Mouse (Mus musculus): ENCODE results near the gene Atf3. TPM values are rescaled to one million over a fixed set of nuclear protein-coding genes. Genes with fewer than 3 reads are reported as not detected.

Gene Atf3
- polyA plus RNA-seq, 1 experiment = not detected

GRCm38 (mm10) chr1:191192213-191192612, 25.6 kb downstream of the Atf3 start:
- no peaks in the 10 kb centered on the region for H3K36me3 ChIP-seq (ENCODE audit: control insufficient read depth, insufficient read depth, low read length)
- H3K27ac ChIP-seq (ENCODE audit: control insufficient read depth, insufficient read depth, low read depth, low read length) = no peak overlapping the region
- TF ChIP-seq POLR2A (IDR thresholded peaks at IDR 0.05; ENCODE audit: control insufficient read depth, low read depth, low read length) = no peak
- no peak for TF ChIP-seq CTCF (IDR thresholded peaks at IDR 0.05; ENCODE audit: control insufficient read depth, insufficient read depth, insufficient replicate concordance, low read depth, low read length)
- H3K27me3 ChIP-seq (ENCODE audit: control insufficient read depth, insufficient read depth, low read length) = no peaks in the 10 kb centered on the region
- H3K4me1 ChIP-seq (ENCODE audit: control insufficient read depth, insufficient read depth, low read length) = no peaks in the 10 kb centered on the region
- no peak overlapping the region for H3K4me3 ChIP-seq (ENCODE audit: control insufficient read depth, low read depth, low read length)

- peaks cover 4% of the 10 kb centered on the region for H3K27me3 ChIP-seq (ENCODE audit: control insufficient read depth, insufficient read depth, low read length)
- H3K4me3 ChIP-seq (ENCODE audit: control insufficient read depth, low read depth, low read length) = no peak overlapping the region
- no peak overlapping the region for H3K27ac ChIP-seq (ENCODE audit: control insufficient read depth, insufficient read depth, low read depth, low read length)
- H3K36me3 ChIP-seq (ENCODE audit: control insufficient read depth, insufficient read depth, low read length) = no peaks in the 10 kb centered on the region
- TF ChIP-seq POLR2A (IDR thresholded peaks at IDR 0.05; ENCODE audit: control insufficient read depth, low read depth, low read length) (no peak), CTCF (IDR thresholded peaks at IDR 0.05; ENCODE audit: control insufficient read depth, insufficient read depth, insufficient replicate concordance, low read depth, low read length) (no peak)
- peaks cover 7% of the 10 kb centered on the region for H3K4me1 ChIP-seq (ENCODE audit: control insufficient read depth, insufficient read depth, low read length)
Measured at GRCm38 (mm10) chr1:191189671-191190372, 28.0 kb downstream of the Atf3 start.

DNA sequence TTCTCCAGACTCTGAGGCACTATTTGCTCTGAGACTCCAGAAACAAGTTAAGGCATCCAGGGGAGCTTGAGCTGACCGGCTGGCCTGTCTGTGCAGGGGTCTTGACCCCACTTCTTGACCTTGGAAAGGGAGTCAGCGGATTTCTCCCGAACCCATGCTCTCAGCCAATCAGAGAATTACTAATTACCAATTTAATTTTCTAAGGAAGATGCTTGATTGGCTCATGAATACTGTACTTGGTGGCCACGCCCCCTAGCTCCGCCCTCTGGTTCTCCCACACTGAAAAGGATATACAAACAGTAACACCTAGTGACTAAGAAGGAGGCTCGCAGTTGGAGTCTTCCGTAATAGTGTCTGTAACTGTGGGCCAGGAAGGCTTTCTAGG, 31.5 kb downstream of the Atf3 start:
- Histone ChIP-seq H3K4me3 (ENCODE audit: control insufficient read depth, low read depth, low read length) (no peak overlapping the region), H3K27me3 (ENCODE audit: control insufficient read depth, insufficient read depth, low read length) (peaks cover 4% of the 10 kb centered on the region), H3K27ac (ENCODE audit: control insufficient read depth, insufficient read depth, low read depth, low read length) (no peak overlapping the region), H3K4me1 (ENCODE audit: control insufficient read depth, insufficient read depth, low read length) (peaks cover 24% of the 10 kb centered on the region), H3K36me3 (ENCODE audit: control insufficient read depth, insufficient read depth, low read length) (no peaks in the 10 kb centered on the region)
- TF ChIP-seq CTCF (IDR thresholded peaks at IDR 0.05; ENCODE audit: control insufficient read depth, insufficient read depth, insufficient replicate concordance, low read depth, low read length) (no peak), POLR2A (IDR thresholded peaks at IDR 0.05; ENCODE audit: control insufficient read depth, low read depth, low read length) (no peak)

DNA sequence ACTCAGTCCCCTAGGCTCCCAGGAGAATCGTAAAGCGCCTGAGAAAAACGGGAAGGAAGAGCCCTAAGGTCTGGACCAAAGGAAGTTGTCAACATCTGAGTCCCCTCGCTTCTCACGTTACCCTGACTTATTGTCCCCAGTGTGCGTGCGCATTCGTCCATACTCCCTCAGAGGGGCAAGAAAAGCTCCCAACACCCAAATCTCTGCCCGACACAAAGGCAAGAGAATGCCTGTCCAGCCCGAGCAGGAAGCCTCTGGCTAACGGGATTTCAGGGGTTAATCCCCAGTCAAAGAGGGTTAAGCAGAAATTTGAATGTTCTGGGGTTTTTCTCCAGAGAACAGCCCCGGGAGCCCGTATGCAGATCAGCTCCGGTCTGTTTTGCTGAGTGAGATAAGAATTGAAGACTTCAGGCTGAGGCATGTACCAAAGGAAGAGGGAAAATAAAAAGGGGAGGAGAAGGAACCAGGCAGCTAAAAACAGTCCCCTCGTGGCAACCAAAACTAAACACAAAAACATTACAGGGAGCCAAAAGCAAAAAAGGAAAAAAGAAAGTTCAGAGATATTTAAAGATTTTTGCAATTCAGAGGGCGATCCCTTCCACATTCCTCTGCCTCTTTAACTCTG, 32.0 kb downstream of the Atf3 start:
- Histone ChIP-seq H3K4me1 (ENCODE audit: control insufficient read depth, insufficient read depth, low read length) (peaks cover 24% of the 10 kb centered on the region), H3K4me3 (ENCODE audit: control insufficient read depth, low read depth, low read length) (no peak overlapping the region), H3K27ac (ENCODE audit: control insufficient read depth, insufficient read depth, low read depth, low read length) (no peak overlapping the region), H3K36me3 (ENCODE audit: control insufficient read depth, insufficient read depth, low read length) (no peaks in the 10 kb centered on the region), H3K27me3 (ENCODE audit: control insufficient read depth, insufficient read depth, low read length) (peaks cover 4% of the 10 kb centered on the region)
- TF ChIP-seq POLR2A (IDR thresholded peaks at IDR 0.05; ENCODE audit: control insufficient read depth, low read depth, low read length) = no peak
- TF ChIP-seq CTCF (IDR thresholded peaks at IDR 0.05; ENCODE audit: control insufficient read depth, insufficient read depth, insufficient replicate concordance, low read depth, low read length) = no peak

GRCm38 (mm10) chr1:191184841-191185251, 33.0 kb downstream of the Atf3 start:
- Histone ChIP-seq H3K27me3 (ENCODE audit: control insufficient read depth, insufficient read depth, low read length) (peaks cover 4% of the 10 kb centered on the region), H3K36me3 (ENCODE audit: control insufficient read depth, insufficient read depth, low read length) (no peaks in the 10 kb centered on the region), H3K4me3 (ENCODE audit: control insufficient read depth, low read depth, low read length) (peak overlapping the region; percentile 33), H3K4me1 (ENCODE audit: control insufficient read depth, insufficient read depth, low read length) (peaks cover 24% of the 10 kb centered on the region), H3K27ac (ENCODE audit: control insufficient read depth, insufficient read depth, low read depth, low read length) (no peak overlapping the region)
- TF ChIP-seq POLR2A (IDR thresholded peaks at IDR 0.05; ENCODE audit: control insufficient read depth, low read depth, low read length) = no peak
- TF ChIP-seq CTCF (IDR thresholded peaks at IDR 0.05; ENCODE audit: control insufficient read depth, insufficient read depth, insufficient replicate concordance, low read depth, low read length) = no peak

DNA sequence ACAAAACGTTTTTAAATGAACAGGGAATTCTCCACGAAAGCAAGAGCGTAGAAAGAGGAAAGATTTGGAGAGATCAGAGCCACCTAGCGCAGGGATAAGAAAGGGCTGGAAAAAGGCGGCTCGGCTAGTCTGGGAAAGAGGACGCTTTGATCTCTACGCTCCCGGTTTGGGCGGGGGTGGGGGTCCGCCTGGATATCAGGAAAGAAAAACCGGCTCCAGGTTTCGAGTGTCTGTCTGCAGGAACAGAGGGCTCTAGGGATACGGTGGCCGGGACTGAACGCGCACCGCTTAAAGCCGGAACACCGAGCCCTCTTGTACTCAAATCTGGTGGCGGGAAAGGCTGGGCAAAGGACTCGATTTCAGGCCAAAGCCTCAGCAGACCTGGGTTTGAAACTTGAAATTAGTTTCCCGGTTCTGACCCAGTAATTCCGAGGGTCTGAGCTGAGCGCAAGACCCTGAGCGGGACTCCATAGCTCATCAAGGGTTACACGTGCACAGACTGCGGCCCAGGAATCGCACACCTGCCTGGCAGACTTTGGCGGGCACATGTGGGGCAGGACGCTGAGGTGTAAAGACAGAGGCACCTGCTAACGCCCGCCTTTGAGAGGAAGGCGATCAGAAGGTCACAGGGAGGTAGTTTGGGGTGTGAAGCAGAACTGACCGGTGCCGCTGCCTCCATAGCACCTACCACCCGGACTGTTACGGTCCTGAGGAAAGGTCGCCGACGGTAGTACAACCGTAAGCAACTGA, 33.6 kb downstream of the Atf3 start:
- peaks cover 4% of the 10 kb centered on the region for H3K27me3 ChIP-seq (ENCODE audit: control insufficient read depth, insufficient read depth, low read length)
- peaks cover 24% of the 10 kb centered on the region for H3K4me1 ChIP-seq (ENCODE audit: control insufficient read depth, insufficient read depth, low read length)
- H3K36me3 ChIP-seq (ENCODE audit: control insufficient read depth, insufficient read depth, low read length) = no peaks in the 10 kb centered on the region
- H3K27ac ChIP-seq (ENCODE audit: control insufficient read depth, insufficient read depth, low read depth, low read length) = no peak overlapping the region
- H3K4me3 ChIP-seq (ENCODE audit: control insufficient read depth, low read depth, low read length) = peak overlapping the region; percentile 33
- no peak for TF ChIP-seq CTCF (IDR thresholded peaks at IDR 0.05; ENCODE audit: control insufficient read depth, insufficient read depth, insufficient replicate concordance, low read depth, low read length)
- TF ChIP-seq POLR2A (IDR thresholded peaks at IDR 0.05; ENCODE audit: control insufficient read depth, low read depth, low read length) = no peak

Data from testis, adult 2 months (tissue).